Mouse (Mus musculus) kidney, adult 8-10 months (tissue): Measurements from ENCODE around the gene Plin3.
A peak's percentile ranks its signal among the peaks of the same experiment; 100 is the strongest.
"Not testable (repeated sequence)": the region's sequence is repeated elsewhere in the genome, so short reads cannot be mapped to it uniquely, and the experiment has no call there.

Experiments used
- DNase-seq, 2 experiments: peaks; one replicate each; pipeline ENCODE4 v3.0.0; 2022

The Plin3 gene

GRCm38 (mm10) chr17:56271609-56272253, 20.9 kb downstream of the Plin3 start:
- DNase-seq = no peak

GRCm38 (mm10) chr17:56269741-56270140, 22.9 kb downstream of the Plin3 start:
- DNase-seq = no peak

- peak; percentile 68 to 81 for DNase-seq
Observed at GRCm38 (mm10) chr17:56269153-56269630, 23.5 kb downstream of the Plin3 start.

GRCm38 (mm10) chr17:56266271-56266670, 26.4 kb downstream of the Plin3 start:
- DNase-seq = no peak

- no peak for DNase-seq
Observed at GRCm38 (mm10) chr17:56265869-56266268, 26.8 kb downstream of the Plin3 start.

- no peak for DNase-seq
Observed at GRCm38 (mm10) chr17:56265011-56265410, 27.7 kb downstream of the Plin3 start.

GRCm38 (mm10) chr17:56264020-56264419, 28.7 kb downstream of the Plin3 start:
- peak; percentile 68 to 85 for DNase-seq

GRCm38 (mm10) chr17:56262645-56263094, 30.0 kb downstream of the Plin3 start:
- no peak for DNase-seq

- DNase-seq = no peak
Observed at GRCm38 (mm10) chr17:56261166-56261565, 31.5 kb downstream of the Plin3 start.

- DNase-seq = no peak
Observed at GRCm38 (mm10) chr17:56259301-56260037, 33.2 kb downstream of the Plin3 start.

GRCm38 (mm10) chr17:56258812-56259211, 33.9 kb downstream of the Plin3 start:
- not testable (repeated sequence) for DNase-seq

GRCm38 (mm10) chr17:56258269-56258668, 34.4 kb downstream of the Plin3 start:
- DNase-seq = not testable (repeated sequence)

GRCm38 (mm10) chr17:56257181-56257894, 35.3 kb downstream of the Plin3 start:
- peak; percentile 55 to 56 for DNase-seq

GRCm38 (mm10) chr17:56256239-56256881, 36.3 kb downstream of the Plin3 start, which contains the start of gene Fem1a:
Gene Fem1a (plus strand): TSS chr17:56256810.
- peak; percentile 95 to 99 for DNase-seq

GRCm38 (mm10) chr17:56255863-56256238, 36.8 kb downstream of the Plin3 start:
- peak; percentile 98 to 99 for DNase-seq

- peak in 1 of 2 experiments; percentile 22 for DNase-seq
Observed at GRCm38 (mm10) chr17:56255429-56255828, 37.2 kb downstream of the Plin3 start.

GRCm38 (mm10) chr17:56254695-56255094, 38.0 kb downstream of the Plin3 start:
- peak in 1 of 2 experiments; percentile 5 for DNase-seq

- peak; percentile 59 to 89 for DNase-seq
Observed at GRCm38 (mm10) chr17:56251136-56251829, 41.4 kb downstream of the Plin3 start.

GRCm38 (mm10) chr17:56245608-56246007, 47.1 kb downstream of the Plin3 start:
- DNase-seq = no peak

GRCm38 (mm10) chr17:56241541-56242401, 50.9 kb downstream of the Plin3 start:
- DNase-seq = peak; percentile 68 to 89
